In genomic region chr4:131270192-131270591, GRCm38 (mm10) we compare ENCODE assay signal across 8 mouse cellular contexts.
A peak's percentile ranks its signal among the peaks of the same experiment; 100 is the strongest.
DNase-seq lines count a peak whose midpoint lies in the region; ATAC-seq and TF ChIP-seq lines count a peak whose summit lies in the region.

No protein-coding gene starts in this region.

- H3K4me1 ChIP-seq in hindbrain, embryonic 10.5 days (replicated peaks), result peaks cover 12% of the 10 kb centered on the region; the same call in 1 of the 2 replicates
- peaks cover 16% of the 10 kb centered on the region for H3K4me1 ChIP-seq in hindbrain, embryonic 13.5 days (replicated peaks)
- 0 out of 2 replicates have a peak, but pooled peaks cover 3% of the 10 kb centered on the region for H3K4me1 ChIP-seq in hindbrain, postnatal 0 days (ENCODE audit: insufficient read depth, low read length)
- peaks cover 16% of the 10 kb centered on the region for H3K4me1 ChIP-seq in neural tube, embryonic 13.5 days (replicated peaks)

- H3K9me3 ChIP-seq in hindbrain, embryonic 10.5 days, result no peaks in the 10 kb centered on the region
- no peaks in the 10 kb centered on the region for H3K9me3 ChIP-seq in hindbrain, embryonic 13.5 days
- no peaks in the 10 kb centered on the region for H3K9me3 ChIP-seq in hindbrain, postnatal 0 days (ENCODE audit: low read length)
- no peaks in the 10 kb centered on the region for H3K9me3 ChIP-seq in neural tube, embryonic 13.5 days

- peaks cover 29% of the 10 kb centered on the region for H3K27me3 ChIP-seq in hindbrain, embryonic 10.5 days (ENCODE audit: insufficient read depth, poor library complexity, severe bottlenecking)
- peaks cover 24% of the 10 kb centered on the region for H3K27me3 ChIP-seq in hindbrain, embryonic 13.5 days
- no peaks in the 10 kb centered on the region for H3K27me3 ChIP-seq in hindbrain, postnatal 0 days (ENCODE audit: insufficient read depth, low read length)
- H3K27me3 ChIP-seq in neural tube, embryonic 13.5 days, result peaks cover 12% of the 10 kb centered on the region

- H3K9ac ChIP-seq in hindbrain, embryonic 13.5 days, result no peak overlapping the region
- no peak overlapping the region for H3K9ac ChIP-seq in hindbrain, postnatal 0 days (replicated peaks; ENCODE audit: low read length)
- no peak overlapping the region for H3K9ac ChIP-seq in neural tube, embryonic 13.5 days

- TF ChIP-seq CTCF in hindbrain, postnatal 0 days (IDR thresholded peaks at IDR 0.05; ENCODE audit: low read depth), result peak; percentile 85

- DNase-seq in hindbrain, embryonic 10.5 days (ENCODE audit: low spot score), result peak; percentile 60
- DNase-seq in A20 (ENCODE audit: low read depth, low spot score), result peak; percentile 11
- peak; percentile 39 for DNase-seq in brain, adult 2 months (ENCODE audit: low read depth, low spot score)
- peak; percentile 78 for DNase-seq in hindbrain, postnatal 0 days (ENCODE audit: low spot score)
- DNase-seq in thymus, postnatal 36 days, result no peak

- no peak for ATAC-seq in hindbrain, embryonic 13.5 days (ENCODE audit: low FRiP score)
- peak; percentile 75 for ATAC-seq in hindbrain, postnatal 0 days
- peak; percentile 54; the same call in 1 of the 2 replicates for ATAC-seq in neural tube, embryonic 13.5 days (ENCODE audit: low read depth)
- ATAC-seq in erythroid progenitor cell, adult 5-6 weeks (replicated peaks; ENCODE audit: low FRiP score, poor library complexity, severe bottlenecking), result no peak

- 0 out of 2 replicates have a peak overlapping the region, but pooled peaks have one; percentile 8 for H3K27ac ChIP-seq in hindbrain, embryonic 10.5 days
- H3K27ac ChIP-seq in hindbrain, embryonic 13.5 days, result no peak overlapping the region
- no peak overlapping the region for H3K27ac ChIP-seq in hindbrain, postnatal 0 days
- H3K27ac ChIP-seq in neural tube, embryonic 13.5 days (replicated peaks), result no peak overlapping the region

- H3K4me3 ChIP-seq in hindbrain, embryonic 10.5 days, result no peak overlapping the region
- H3K4me3 ChIP-seq in hindbrain, embryonic 13.5 days, result no peak overlapping the region
- H3K4me3 ChIP-seq in hindbrain, postnatal 0 days (ENCODE audit: low read length), result no peak overlapping the region
- H3K4me3 ChIP-seq in neural tube, embryonic 13.5 days, result no peak overlapping the region

- no peaks in the 10 kb centered on the region for H3K36me3 ChIP-seq in hindbrain, embryonic 10.5 days
- H3K36me3 ChIP-seq in hindbrain, embryonic 13.5 days, result no peaks in the 10 kb centered on the region
- no peaks in the 10 kb centered on the region for H3K36me3 ChIP-seq in hindbrain, postnatal 0 days (ENCODE audit: insufficient read depth, low read length)
- H3K36me3 ChIP-seq in neural tube, embryonic 13.5 days, result no peaks in the 10 kb centered on the region

- 19% methylated on average over 7 of the region's 7 CpGs for WGBS in hindbrain, embryonic 10.5 days
- WGBS in hindbrain, embryonic 13.5 days, result 16% methylated on average over 7 of the region's 7 CpGs
- WGBS in hindbrain, postnatal 0 days, result 18% methylated on average over 7 of the region's 7 CpGs
- WGBS in neural tube, embryonic 13.5 days, result 14% methylated on average over 7 of the region's 7 CpGs

- no peak overlapping the region for H3K4me2 ChIP-seq in hindbrain, embryonic 13.5 days
- H3K4me2 ChIP-seq in hindbrain, postnatal 0 days (ENCODE audit: low read depth, low read length), result no peak overlapping the region
- H3K4me2 ChIP-seq in neural tube, embryonic 13.5 days, result no peak overlapping the region

Comparison
In these comparisons a context has a peak if more than half of its experiments do, and no peak if none do; other contexts are left out.
1. ATAC-seq: peak in hindbrain, postnatal 0 days (single experiment) and neural tube, embryonic 13.5 days (single experiment); none in hindbrain, embryonic 13.5 days (single experiment) and erythroid progenitor cell, adult 5-6 weeks (single experiment).
2. DNase-seq: peak in hindbrain, embryonic 10.5 days (single experiment), A20 (single experiment), brain, adult 2 months (single experiment) and hindbrain, postnatal 0 days (single experiment); none in thymus, postnatal 36 days (0 of 2).